Mouse (Mus musculus) intestine, embryonic 16.5 days (tissue): Measurements from ENCODE around the gene Mydgf. TPM values are rescaled to one million over a fixed set of nuclear protein-coding genes. Genes with fewer than 3 reads are reported as not detected.
A peak's percentile ranks its signal among the peaks of the same experiment; 100 is the strongest.

ENCODE experiments used
- ATAC-seq: fragments of 200-750 bp; cut with Nextera tagmentation; 2 replicates; pipeline ENCODE4 v1.8.0; 2017; ENCODE audit warnings: moderate TSS enrichment, moderate library complexity
- H3K27ac ChIP-seq: fragments of 300-500 bp; sonication (generic); 2 replicates; pipeline ENCODE4 v1.5.1; 2014; ENCODE audit warnings: mild to moderate bottlenecking, low read length
- H3K27me3 ChIP-seq: fragments of 300-500 bp; sonication (generic); replicated peaks from 2 replicates; pipeline ENCODE4 v1.6.1; 2014; ENCODE audit warnings: low read length, control low read depth, mixed read lengths; ENCODE audit not compliant: control insufficient read depth, insufficient read depth
- H3K36me3 ChIP-seq: fragments of 300-500 bp; sonication (generic); 2 replicates; pipeline ENCODE4 v1.6.1; 2014; ENCODE audit warnings: low read length, control low read depth; ENCODE audit not compliant: control insufficient read depth, insufficient read depth
- H3K4me1 ChIP-seq: fragments of 300-500 bp; sonication (generic); 2 replicates; pipeline ENCODE4 v1.6.1; 2014; ENCODE audit warnings: low read length, control low read depth, mixed read lengths; ENCODE audit not compliant: control insufficient read depth, insufficient read depth
- H3K4me2 ChIP-seq: fragments of 300-500 bp; sonication (generic); 2 replicates; pipeline ENCODE4 v1.6.1; 2014; ENCODE audit warnings: low read depth, low read length, control low read depth
- H3K4me3 ChIP-seq: fragments of 300-500 bp; sonication (generic); 2 replicates; pipeline ENCODE4 v1.5.1; 2014; ENCODE audit warnings: mild to moderate bottlenecking, low read length
- H3K9ac ChIP-seq: fragments of 300-500 bp; sonication (generic); 2 replicates; pipeline ENCODE4 v1.6.1; 2014; ENCODE audit warnings: low read depth, low read length
- H3K9me3 ChIP-seq: fragments of 300-500 bp; sonication (generic); 2 replicates; pipeline ENCODE4 v1.6.1; 2016; ENCODE audit warnings: low read length, control low read depth; ENCODE audit not compliant: control insufficient read depth
- WGBS: fragments of 180-500 bp; shearing (Covaris S2); extraction: QIAGEN DNeasy Blood & Tissue Kit; methylation state at CpG from one replicate; pipeline ENCODE4 v1.1.7; 2014; 5-methylcytosine and 5-hydroxymethylcytosine counted together
- polyA plus RNA-seq: library from polyadenylated mRNA; unstranded; fragments of >200 nt; fragmentation: Nextera tagmentation; extraction: Ambion mirVana; gene quantifications from 2 replicates; pipeline ENCODE4 v1.2.1, GENCODE M21; 2015

The Mydgf gene
- polyA plus RNA-seq, 1 experiment from 2014 or later: 121 TPM

GRCm38 (mm10) chr17:56139858-56140595 is 43.7 kb downstream of the Mydgf start, which contains the start of gene Sema6b:
Gene Sema6b, minus strand, starts transcription at chr17:56140343.
- H3K9me3 ChIP-seq: no peaks in the 10 kb centered on the region
- peaks cover 58% of the 10 kb centered on the region for H3K27me3 ChIP-seq
- peak; percentile 45 for ATAC-seq
- H3K36me3 ChIP-seq: no peaks in the 10 kb centered on the region
- WGBS: 1% methylated on average over 79 of the region's 79 CpGs
- no peak within 1 kb of the TSS for H3K27ac ChIP-seq
- H3K9ac ChIP-seq: peak within 1 kb of the TSS; percentile 60
- H3K4me2 ChIP-seq: peak within 1 kb of the TSS; percentile 99
- peaks cover 17% of the 10 kb centered on the region for H3K4me1 ChIP-seq
- H3K4me3 ChIP-seq: peak within 1 kb of the TSS; percentile 70

GRCm38 (mm10) chr17:56139355-56139754 is 44.4 kb downstream of the Mydgf start:
- Histone ChIP-seq H3K9me3 (no peaks in the 10 kb centered on the region), H3K36me3 (no peaks in the 10 kb centered on the region), H3K4me2 (peak overlapping the region; percentile 99), H3K27me3 (peaks cover 54% of the 10 kb centered on the region), H3K4me1 (peaks cover 23% of the 10 kb centered on the region), H3K4me3 (peak overlapping the region; percentile 70), H3K27ac (no peak overlapping the region), H3K9ac (peak overlapping the region; percentile 60)
- no peak for ATAC-seq
- 8% methylated on average over 21 of the region's 21 CpGs for WGBS

- Histone ChIP-seq H3K9me3 (no peaks in the 10 kb centered on the region), H3K9ac (no peak overlapping the region), H3K4me1 (peaks cover 34% of the 10 kb centered on the region), H3K27me3 (peaks cover 47% of the 10 kb centered on the region), H3K27ac (no peak overlapping the region), H3K4me2 (peak overlapping the region; percentile 38; the same call in 1 of the 2 replicates), H3K4me3 (no peak overlapping the region), H3K36me3 (no peaks in the 10 kb centered on the region)
- ATAC-seq: no peak
- WGBS: 24% methylated on average over 25 of the region's 25 CpGs
These were observed 45.7 kb downstream of the Mydgf start for GRCm38 (mm10) chr17:56137839-56138613.

- H3K27me3 ChIP-seq: peaks cover 35% of the 10 kb centered on the region
- ATAC-seq: no peak
- H3K9ac ChIP-seq: no peak overlapping the region
- no peak overlapping the region for H3K27ac ChIP-seq
- H3K4me3 ChIP-seq: no peak overlapping the region
- peaks cover 26% of the 10 kb centered on the region for H3K4me1 ChIP-seq
- H3K36me3 ChIP-seq: no peaks in the 10 kb centered on the region
- H3K4me2 ChIP-seq: no peak overlapping the region
- 89% methylated on average over 7 of the region's 7 CpGs for WGBS
- H3K9me3 ChIP-seq: no peaks in the 10 kb centered on the region
These were observed 47.2 kb downstream of the Mydgf start for GRCm38 (mm10) chr17:56136558-56136957.

- peak overlapping the region; percentile 66 for H3K9ac ChIP-seq
- peak overlapping the region; percentile 94 for H3K27ac ChIP-seq
- H3K4me3 ChIP-seq: peak overlapping the region; percentile 48
- no peaks in the 10 kb centered on the region for H3K36me3 ChIP-seq
- no peaks in the 10 kb centered on the region for H3K9me3 ChIP-seq
- 2% methylated on average over 27 of the region's 27 CpGs for WGBS
- peaks cover 15% of the 10 kb centered on the region for H3K27me3 ChIP-seq
- H3K4me2 ChIP-seq: peak overlapping the region; percentile 90
- peaks cover 18% of the 10 kb centered on the region for H3K4me1 ChIP-seq
- ATAC-seq: peak; percentile 36
These were observed 49.2 kb downstream of the Mydgf start for GRCm38 (mm10) chr17:56134463-56134971.

GRCm38 (mm10) chr17:56133457-56134363 is 50.0 kb downstream of the Mydgf start:
- WGBS: 16% methylated on average over 20 of the region's 21 CpGs
- Histone ChIP-seq H3K4me1 (peaks cover 16% of the 10 kb centered on the region), H3K27me3 (peaks cover 7% of the 10 kb centered on the region; the same call in 1 of the 2 replicates), H3K36me3 (no peaks in the 10 kb centered on the region), H3K9me3 (no peaks in the 10 kb centered on the region), H3K4me3 (peak overlapping the region; percentile 48), H3K4me2 (peak overlapping the region; percentile 90), H3K9ac (peak overlapping the region; percentile 66), H3K27ac (peak overlapping the region; percentile 94)
- peak; percentile 93 for ATAC-seq

GRCm38 (mm10) chr17:56132661-56133060 is 51.1 kb downstream of the Mydgf start:
- Histone ChIP-seq H3K27ac (no peak overlapping the region), H3K4me2 (no peak overlapping the region), H3K4me3 (no peak overlapping the region), H3K36me3 (no peaks in the 10 kb centered on the region), H3K4me1 (peaks cover 16% of the 10 kb centered on the region), H3K27me3 (no peaks in the 10 kb centered on the region), H3K9ac (peak overlapping the region; percentile 52; the same call in 1 of the 2 replicates), H3K9me3 (no peaks in the 10 kb centered on the region)
- WGBS: 3% methylated on average over 14 of the region's 14 CpGs
- no peak for ATAC-seq

GRCm38 (mm10) chr17:56131814-56132213 is 51.9 kb downstream of the Mydgf start:
- Histone ChIP-seq H3K4me1 (peaks cover 16% of the 10 kb centered on the region), H3K9ac (no peak overlapping the region), H3K4me3 (no peak overlapping the region), H3K4me2 (no peak overlapping the region), H3K9me3 (no peaks in the 10 kb centered on the region), H3K27ac (no peak overlapping the region), H3K27me3 (no peaks in the 10 kb centered on the region), H3K36me3 (no peaks in the 10 kb centered on the region)
- 41% methylated on average over 7 of the region's 7 CpGs for WGBS
- no peak for ATAC-seq
